Mouse (Mus musculus) forebrain, embryonic 16.5 days (tissue): ENCODE results near the gene Gm17428. TPM values are rescaled to one million over a fixed set of nuclear protein-coding genes. Genes with fewer than 3 reads are reported as not detected.
"Not testable (repeated sequence)": the region's sequence is repeated elsewhere in the genome, so short reads cannot be mapped to it uniquely, and the experiment has no call there.

Experiments
- ATAC-seq: fragments of 200-750 bp; cut with Nextera tagmentation; 2 replicates; pipeline ENCODE4 v1.8.0; 2017; ENCODE audit warnings: mild to moderate bottlenecking, moderate library complexity
- H3K27ac ChIP-seq: fragments of 300-500 bp; sonication (generic); 2 replicates; pipeline ENCODE4 v1.5.1; 2014; ENCODE audit warnings: low read length, control low read depth
- H3K27me3 ChIP-seq: fragments of 300-500 bp; sonication (generic); replicated peaks from 2 replicates; pipeline ENCODE4 v1.6.1; 2014; ENCODE audit warnings: low read length; ENCODE audit not compliant: control insufficient read depth, insufficient read depth
- H3K36me3 ChIP-seq: fragments of 300-500 bp; sonication (generic); 2 replicates; pipeline ENCODE4 v1.6.1; 2014; ENCODE audit not compliant: control insufficient read depth, insufficient read depth
- H3K4me1 ChIP-seq: fragments of 300-500 bp; sonication (generic); replicated peaks from 2 replicates; pipeline ENCODE4 v1.6.1; 2014; ENCODE audit warnings: low read length; ENCODE audit not compliant: control insufficient read depth, insufficient read depth
- H3K4me2 ChIP-seq: fragments of 300-500 bp; sonication (generic); 2 replicates; pipeline ENCODE4 v1.6.1; 2014; ENCODE audit warnings: mild to moderate bottlenecking, low read length, control low read depth
- H3K4me3 ChIP-seq: fragments of 300-500 bp; sonication (generic); replicated peaks from 2 replicates; pipeline ENCODE4 v1.5.1; 2014; ENCODE audit warnings: mild to moderate bottlenecking, low read length, control low read depth
- H3K9ac ChIP-seq: fragments of 300-500 bp; sonication (generic); replicated peaks from 2 replicates; pipeline ENCODE4 v1.6.1; 2014; ENCODE audit warnings: low read depth, low read length, control low read depth
- H3K9me3 ChIP-seq: fragments of 300-500 bp; sonication (generic); 2 replicates; pipeline ENCODE4 v1.6.1; 2016; ENCODE audit warnings: low read length; ENCODE audit not compliant: control insufficient read depth
- WGBS: fragments of 180-500 bp; shearing (Covaris S2); extraction: QIAGEN DNeasy Blood & Tissue Kit; methylation state at CpG from one replicate; pipeline ENCODE4 v1.1.7; 2014; 5-methylcytosine and 5-hydroxymethylcytosine counted together
- polyA plus RNA-seq: library from polyadenylated mRNA; unstranded; fragments of >200 nt; fragmentation: Nextera tagmentation; extraction: Ambion mirVana; gene quantifications from 2 replicates; pipeline ENCODE4 v1.2.1, GENCODE M21; 2015

Gm17428 gene
- polyA plus RNA-seq, 1 experiment from 2014 or later: not detected

DNA sequence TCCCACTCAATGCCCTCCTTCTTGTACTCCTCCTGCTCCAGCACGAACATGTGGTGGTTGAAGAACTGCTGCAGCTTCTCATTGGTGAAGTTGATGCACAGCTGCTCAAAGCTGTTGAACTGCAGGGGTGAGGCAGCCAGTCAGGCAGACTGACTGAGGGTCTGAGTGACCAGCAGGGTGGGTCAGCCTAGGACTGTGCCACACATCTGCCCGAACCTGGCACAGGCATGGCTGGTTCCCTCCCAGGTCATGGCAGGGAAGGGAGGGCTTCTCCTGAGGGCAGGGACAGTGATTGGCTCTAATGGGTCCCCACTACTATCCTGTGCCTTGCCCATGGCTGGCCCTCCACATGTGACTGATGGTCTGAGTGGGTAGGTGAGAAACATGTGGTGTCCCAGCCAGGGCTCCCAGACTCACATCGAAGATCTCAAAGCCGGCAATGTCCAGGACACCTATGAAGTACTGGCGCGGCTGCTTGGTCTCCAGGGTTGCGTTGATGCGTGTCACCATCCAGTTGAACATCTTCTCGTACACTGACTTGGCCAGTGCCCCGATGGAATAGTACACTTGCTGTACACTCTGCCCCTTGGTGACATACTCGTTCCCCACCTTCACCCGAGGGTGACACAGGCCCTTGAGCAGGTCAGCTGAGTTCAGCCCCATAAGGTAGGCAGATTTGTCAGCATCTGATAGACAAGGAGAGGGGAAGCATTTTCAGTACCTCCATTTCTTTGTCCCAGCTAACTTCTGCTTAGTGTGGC is 16.7 kb upstream of the Gm17428 start:
- not testable (repeated sequence) for H3K9me3 ChIP-seq, H3K27ac ChIP-seq, H3K9ac ChIP-seq, H3K4me2 ChIP-seq, H3K36me3 ChIP-seq, H3K4me1 ChIP-seq, H3K27me3 ChIP-seq, H3K4me3 ChIP-seq, ATAC-seq
- 88% methylated on average over 12 of the region's 12 CpGs for WGBS

- H3K27ac ChIP-seq: no peak overlapping the region
- H3K9me3 ChIP-seq: no peaks in the 10 kb centered on the region
- no peaks in the 10 kb centered on the region for H3K4me1 ChIP-seq
- ATAC-seq: no peak
- H3K4me3 ChIP-seq: no peak overlapping the region
- no peak overlapping the region for H3K9ac ChIP-seq
- 72% methylated on average over 10 of the region's 10 CpGs for WGBS
- H3K36me3 ChIP-seq: no peaks in the 10 kb centered on the region
- no peak overlapping the region for H3K4me2 ChIP-seq
- no peaks in the 10 kb centered on the region for H3K27me3 ChIP-seq
These were observed 16.0 kb upstream of the Gm17428 start for GRCm38 (mm10) chr14:54960769-54961168.

DNA sequence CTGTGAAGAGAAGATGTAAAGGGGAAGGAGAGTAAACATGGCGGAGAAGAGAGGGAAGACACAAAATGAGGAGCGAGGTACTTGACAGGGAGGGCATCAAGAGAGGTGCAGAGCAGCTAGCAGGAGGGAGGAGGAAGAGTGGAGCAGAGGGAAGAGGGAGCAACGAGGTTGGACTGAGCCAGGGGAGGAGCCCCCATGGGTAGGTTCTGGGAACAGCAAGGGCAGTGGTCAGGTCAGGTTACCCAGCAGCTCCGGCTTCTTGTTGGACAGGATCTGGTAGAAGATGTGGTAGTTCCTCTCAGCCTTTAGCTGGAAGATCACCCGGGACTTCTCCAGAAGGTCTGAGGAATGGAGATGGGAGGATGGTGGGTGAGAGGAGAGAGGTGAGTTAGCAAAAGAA is 15.2 kb upstream of the Gm17428 start:
- no peaks in the 10 kb centered on the region for H3K36me3 ChIP-seq
- H3K4me2 ChIP-seq: no peak overlapping the region
- no peaks in the 10 kb centered on the region for H3K4me1 ChIP-seq
- H3K9ac ChIP-seq: no peak overlapping the region
- no peak for ATAC-seq
- H3K9me3 ChIP-seq: no peaks in the 10 kb centered on the region
- H3K27me3 ChIP-seq: no peaks in the 10 kb centered on the region
- WGBS: 91% methylated on average over 5 of the region's 5 CpGs
- H3K4me3 ChIP-seq: no peak overlapping the region
- H3K27ac ChIP-seq: no peak overlapping the region

GRCm38 (mm10) chr14:54962714-54963113 is 14.0 kb upstream of the Gm17428 start:
- Histone ChIP-seq H3K9me3 (no peaks in the 10 kb centered on the region), H3K4me1 (no peaks in the 10 kb centered on the region), H3K4me2 (no peak overlapping the region), H3K27ac (no peak overlapping the region), H3K36me3 (no peaks in the 10 kb centered on the region), H3K27me3 (no peaks in the 10 kb centered on the region), H3K4me3 (no peak overlapping the region), H3K9ac (no peak overlapping the region)
- WGBS: 87% methylated on average over 7 of the region's 7 CpGs
- no peak for ATAC-seq

GRCm38 (mm10) chr14:54963727-54964126 is 13.0 kb upstream of the Gm17428 start:
- no peak for ATAC-seq
- no peak overlapping the region for H3K4me3 ChIP-seq
- no peaks in the 10 kb centered on the region for H3K36me3 ChIP-seq
- no peak overlapping the region for H3K9ac ChIP-seq
- H3K9me3 ChIP-seq: no peaks in the 10 kb centered on the region
- 92% methylated on average over 11 of the region's 11 CpGs for WGBS
- H3K4me1 ChIP-seq: no peaks in the 10 kb centered on the region
- H3K4me2 ChIP-seq: no peak overlapping the region
- H3K27ac ChIP-seq: no peak overlapping the region
- H3K27me3 ChIP-seq: no peaks in the 10 kb centered on the region

GRCm38 (mm10) chr14:54965044-54965443 is 11.7 kb upstream of the Gm17428 start:
- Histone ChIP-seq H3K27me3 (no peaks in the 10 kb centered on the region), H3K27ac (no peak overlapping the region), H3K4me2 (no peak overlapping the region), H3K4me3 (no peak overlapping the region), H3K9ac (no peak overlapping the region), H3K9me3 (no peaks in the 10 kb centered on the region), H3K4me1 (no peaks in the 10 kb centered on the region), H3K36me3 (no peaks in the 10 kb centered on the region)
- WGBS: 88% methylated on average over 15 of the region's 15 CpGs
- ATAC-seq: no peak

- Histone ChIP-seq H3K27ac (no peak overlapping the region), H3K9me3 (no peaks in the 10 kb centered on the region), H3K4me1 (no peaks in the 10 kb centered on the region), H3K4me2 (no peak overlapping the region), H3K4me3 (no peak overlapping the region), H3K36me3 (no peaks in the 10 kb centered on the region), H3K9ac (no peak overlapping the region), H3K27me3 (no peaks in the 10 kb centered on the region)
- ATAC-seq: no peak
- 78% methylated on average over 6 of the region's 6 CpGs for WGBS
These were observed 11.1 kb upstream of the Gm17428 start for GRCm38 (mm10) chr14:54965631-54966030.

DNA sequence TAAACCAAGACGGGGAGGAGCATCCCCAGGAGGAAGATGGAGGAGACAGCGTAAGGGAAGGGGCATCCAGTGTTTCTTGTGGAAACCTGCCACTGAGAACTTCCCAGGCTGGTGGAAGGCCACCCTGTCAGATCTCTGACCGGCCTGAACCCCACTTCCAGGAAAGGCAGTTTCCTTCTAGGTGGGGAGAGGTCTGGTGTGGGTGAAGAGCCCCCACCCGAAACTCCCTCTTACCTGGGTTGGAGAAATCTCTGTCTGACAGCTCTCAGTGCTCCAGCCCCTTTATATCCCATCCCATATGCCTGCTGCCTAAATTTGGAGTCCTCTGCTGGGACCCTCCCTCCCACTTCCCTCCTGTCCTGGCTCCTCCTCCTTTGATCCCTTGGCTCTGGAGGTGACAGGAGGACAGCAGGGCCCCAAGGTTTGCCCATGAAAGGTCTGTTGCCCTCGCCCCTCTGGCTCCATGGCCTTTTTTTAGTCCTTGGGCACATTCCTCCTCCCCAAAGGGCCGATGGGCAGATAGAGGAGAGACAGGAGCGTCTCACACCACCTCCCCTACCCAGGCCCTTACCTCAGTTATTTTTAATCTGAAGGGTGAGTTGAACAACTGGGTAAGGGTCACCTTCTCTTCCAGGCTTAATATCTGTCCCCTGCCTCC is 10.3 kb upstream of the Gm17428 start, which contains the start of gene Myh6:
TSS of gene Myh6 (minus strand) at position 608 of the 658 bp plus-strand sequence.
- Histone ChIP-seq H3K4me1 (no peaks in the 10 kb centered on the region), H3K27ac (no peak within 1 kb of the TSS), H3K9ac (no peak within 1 kb of the TSS), H3K9me3 (no peaks in the 10 kb centered on the region), H3K4me3 (no peak within 1 kb of the TSS), H3K27me3 (no peaks in the 10 kb centered on the region), H3K36me3 (no peaks in the 10 kb centered on the region), H3K4me2 (no peak within 1 kb of the TSS)
- no peak for ATAC-seq
- WGBS: 71% methylated on average over 7 of the region's 7 CpGs

DNA sequence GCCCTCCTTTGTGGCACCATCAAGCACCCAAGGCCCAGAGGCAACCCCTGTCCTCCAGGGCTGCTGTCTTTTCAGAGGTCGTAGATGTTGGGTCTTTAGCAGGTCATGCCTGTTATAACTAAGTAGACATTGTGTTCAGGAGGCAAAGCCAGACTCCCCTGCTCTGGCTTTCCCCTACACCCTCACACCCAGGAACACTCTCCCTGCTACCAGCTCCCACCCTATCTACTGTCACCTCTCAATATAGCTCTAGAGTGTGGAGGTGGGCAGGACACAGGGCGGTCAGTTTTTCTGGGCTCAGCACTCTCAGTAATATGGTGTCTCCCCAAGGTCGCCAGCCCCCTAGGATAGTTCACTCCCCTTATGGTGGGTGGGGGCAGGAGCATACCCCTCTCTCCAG is 8.9 kb upstream of the Gm17428 start:
- no peaks in the 10 kb centered on the region for H3K9me3 ChIP-seq
- no peak overlapping the region for H3K9ac ChIP-seq
- no peaks in the 10 kb centered on the region for H3K4me1 ChIP-seq
- no peaks in the 10 kb centered on the region for H3K36me3 ChIP-seq
- no peak overlapping the region for H3K27ac ChIP-seq
- 91% methylated on average over 3 of the region's 3 CpGs for WGBS
- no peaks in the 10 kb centered on the region for H3K27me3 ChIP-seq
- H3K4me3 ChIP-seq: no peak overlapping the region
- ATAC-seq: no peak
- no peak overlapping the region for H3K4me2 ChIP-seq
